Mouse (Mus musculus) hindbrain, embryonic 13.5 days (tissue): ENCODE results near the gene Reg3g. TPM values are rescaled to one million over a fixed set of nuclear protein-coding genes. Genes with fewer than 3 reads are reported as not detected.

ENCODE experiments used
- ATAC-seq: fragments of 200-750 bp; cut with Nextera tagmentation; 2 replicates; pipeline ENCODE4 v1.8.0; 2017; ENCODE audit warnings: moderate TSS enrichment; ENCODE audit not compliant: low FRiP score
- H3K27ac ChIP-seq: fragments of 300-500 bp; sonication (generic); 2 replicates; pipeline ENCODE4 v1.5.1; 2015; ENCODE audit warnings: inconsistent platforms, mild to moderate bottlenecking, moderate library complexity
- H3K27me3 ChIP-seq: fragments of 300-500 bp; sonication (generic); 2 replicates; pipeline ENCODE4 v1.6.1; 2015; ENCODE audit warnings: mild to moderate bottlenecking, inconsistent platforms
- H3K36me3 ChIP-seq: fragments of 300-500 bp; sonication (generic); 2 replicates; pipeline ENCODE4 v1.6.1; 2015; ENCODE audit warnings: mild to moderate bottlenecking, inconsistent platforms
- H3K4me1 ChIP-seq: fragments of 300-500 bp; sonication (generic); replicated peaks from 2 replicates; pipeline ENCODE4 v1.6.1; 2015; ENCODE audit warnings: inconsistent platforms
- H3K4me2 ChIP-seq: fragments of 300-500 bp; sonication (generic); 2 replicates; pipeline ENCODE4 v1.6.1; 2015; ENCODE audit warnings: inconsistent platforms, mild to moderate bottlenecking, moderate library complexity
- H3K4me3 ChIP-seq: fragments of 300-500 bp; sonication (generic); 2 replicates; pipeline ENCODE4 v1.5.1; 2015; ENCODE audit warnings: mild to moderate bottlenecking, inconsistent platforms
- H3K9ac ChIP-seq: fragments of 300-500 bp; sonication (generic); 2 replicates; pipeline ENCODE4 v1.6.1; 2015; ENCODE audit warnings: mild to moderate bottlenecking, inconsistent platforms
- H3K9me3 ChIP-seq: fragments of 300-500 bp; sonication (generic); 2 replicates; pipeline ENCODE4 v1.6.1; 2016; ENCODE audit warnings: inconsistent platforms
- WGBS: fragments of 180-500 bp; shearing (Covaris S2); methylation state at CpG from one replicate; pipeline ENCODE4 v1.1.7; 2015; 5-methylcytosine and 5-hydroxymethylcytosine counted together
- polyA plus RNA-seq: library from polyadenylated mRNA; unstranded; fragments of >200 nt; fragmentation: Nextera tagmentation; extraction: Ambion mirVana; gene quantifications from 2 replicates; pipeline ENCODE4 v1.2.1, GENCODE M21; 2015

Reg3g gene
- polyA plus RNA-seq, result not detected in 2 replicates

GRCm38 (mm10) chr6:78468772-78469171, at the start of gene Reg3g:
Gene Reg3g (minus strand): TSS chr6:78468872.
- no peaks in the 10 kb centered on the region for H3K27me3 ChIP-seq
- ATAC-seq, result no peak

GRCm38 (mm10) chr6:78515777-78516446, 47.2 kb upstream of the Reg3g start:
- no peak overlapping the region for H3K4me2 ChIP-seq
- no peaks in the 10 kb centered on the region for H3K9me3 ChIP-seq
- H3K27ac ChIP-seq, result no peak overlapping the region
- H3K4me3 ChIP-seq, result no peak overlapping the region
- no peaks in the 10 kb centered on the region for H3K36me3 ChIP-seq
- H3K9ac ChIP-seq, result no peak overlapping the region
- no peaks in the 10 kb centered on the region for H3K4me1 ChIP-seq
- ATAC-seq, result no peak
- no peaks in the 10 kb centered on the region for H3K27me3 ChIP-seq
- 75% methylated on average over 3 of the region's 3 CpGs for WGBS

More at GRCm38 (mm10) chr6:78468772-78469171, at the start of gene Reg3g:
- WGBS, result 93% methylated on average over 2 of the region's 2 CpGs
- Histone ChIP-seq H3K4me2 (no peak within 1 kb of the TSS), H3K4me1 (no peaks in the 10 kb centered on the region), H3K9me3 (no peaks in the 10 kb centered on the region), H3K27ac (no peak within 1 kb of the TSS), H3K9ac (no peak within 1 kb of the TSS), H3K36me3 (no peaks in the 10 kb centered on the region), H3K4me3 (no peak within 1 kb of the TSS)

GRCm38 (mm10) chr6:78512833-78513232, 44.2 kb upstream of the Reg3g start:
- Histone ChIP-seq H3K27ac (no peak overlapping the region), H3K4me1 (no peaks in the 10 kb centered on the region), H3K9me3 (no peaks in the 10 kb centered on the region), H3K4me3 (no peak overlapping the region), H3K27me3 (no peaks in the 10 kb centered on the region), H3K9ac (no peak overlapping the region), H3K4me2 (no peak overlapping the region), H3K36me3 (no peaks in the 10 kb centered on the region)
- peak; percentile 82 for ATAC-seq
- 6% methylated on average over 3 of the region's 3 CpGs for WGBS

GRCm38 (mm10) chr6:78510173-78510900, 41.7 kb upstream of the Reg3g start:
- Histone ChIP-seq H3K4me3 (no peak overlapping the region), H3K27ac (no peak overlapping the region), H3K27me3 (no peaks in the 10 kb centered on the region), H3K9ac (no peak overlapping the region), H3K36me3 (no peaks in the 10 kb centered on the region), H3K4me2 (no peak overlapping the region), H3K9me3 (no peaks in the 10 kb centered on the region), H3K4me1 (no peaks in the 10 kb centered on the region)
- 64% methylated on average over 3 of the region's 3 CpGs for WGBS
- ATAC-seq, result no peak

GRCm38 (mm10) chr6:78505745-78506144, 37.1 kb upstream of the Reg3g start:
- Histone ChIP-seq H3K4me3 (no peak overlapping the region), H3K27me3 (no peaks in the 10 kb centered on the region), H3K4me1 (no peaks in the 10 kb centered on the region), H3K27ac (no peak overlapping the region), H3K36me3 (no peaks in the 10 kb centered on the region), H3K4me2 (no peak overlapping the region), H3K9ac (no peak overlapping the region), H3K9me3 (no peaks in the 10 kb centered on the region)
- 69% methylated on average over 3 of the region's 3 CpGs for WGBS
- ATAC-seq, result no peak

GRCm38 (mm10) chr6:78494633-78495032, 26.0 kb upstream of the Reg3g start:
- Histone ChIP-seq H3K4me2 (no peak overlapping the region), H3K36me3 (no peaks in the 10 kb centered on the region), H3K4me3 (no peak overlapping the region), H3K27me3 (no peaks in the 10 kb centered on the region), H3K27ac (no peak overlapping the region), H3K9ac (no peak overlapping the region), H3K4me1 (no peaks in the 10 kb centered on the region), H3K9me3 (no peaks in the 10 kb centered on the region)
- ATAC-seq, result no peak
- WGBS, result 93% methylated on average over 3 of the region's 3 CpGs

- Histone ChIP-seq H3K4me2 (no peak overlapping the region), H3K9me3 (no peaks in the 10 kb centered on the region), H3K27ac (no peak overlapping the region), H3K4me3 (no peak overlapping the region), H3K36me3 (no peaks in the 10 kb centered on the region), H3K27me3 (no peaks in the 10 kb centered on the region), H3K9ac (no peak overlapping the region), H3K4me1 (no peaks in the 10 kb centered on the region)
- 86% methylated on average over 3 of the region's 3 CpGs for WGBS
- no peak for ATAC-seq
These were observed 615 bp upstream of the Reg3g start for GRCm38 (mm10) chr6:78469287-78469686.

- 88% methylated on average over 2 of the region's 2 CpGs for WGBS
- no peak overlapping the region for H3K4me2 ChIP-seq
- no peak overlapping the region for H3K4me3 ChIP-seq
- H3K4me1 ChIP-seq, result no peaks in the 10 kb centered on the region
- H3K27me3 ChIP-seq, result no peaks in the 10 kb centered on the region
- H3K36me3 ChIP-seq, result no peaks in the 10 kb centered on the region
- H3K9me3 ChIP-seq, result no peaks in the 10 kb centered on the region
- no peak overlapping the region for H3K27ac ChIP-seq
- ATAC-seq, result no peak
- H3K9ac ChIP-seq, result no peak overlapping the region
These were observed 5.4 kb downstream of the Reg3g start for GRCm38 (mm10) chr6:78463266-78463665.

GRCm38 (mm10) chr6:78462360-78462759, 6.3 kb downstream of the Reg3g start:
- WGBS, result 84% methylated on average over 2 of the region's 2 CpGs
- H3K9me3 ChIP-seq, result no peaks in the 10 kb centered on the region
- H3K36me3 ChIP-seq, result no peaks in the 10 kb centered on the region
- no peak overlapping the region for H3K4me2 ChIP-seq
- H3K4me1 ChIP-seq, result no peaks in the 10 kb centered on the region
- H3K27me3 ChIP-seq, result no peaks in the 10 kb centered on the region
- H3K4me3 ChIP-seq, result no peak overlapping the region
- H3K27ac ChIP-seq, result no peak overlapping the region
- no peak for ATAC-seq
- no peak overlapping the region for H3K9ac ChIP-seq

GRCm38 (mm10) chr6:78460191-78460825, 8.4 kb downstream of the Reg3g start:
- no peak for ATAC-seq
- Histone ChIP-seq H3K27me3 (no peaks in the 10 kb centered on the region), H3K9ac (no peak overlapping the region), H3K4me3 (no peak overlapping the region), H3K36me3 (no peaks in the 10 kb centered on the region), H3K4me1 (no peaks in the 10 kb centered on the region), H3K4me2 (no peak overlapping the region), H3K9me3 (no peaks in the 10 kb centered on the region), H3K27ac (no peak overlapping the region)
- 55% methylated on average over 3 of the region's 3 CpGs for WGBS

GRCm38 (mm10) chr6:78452804-78453203, 15.9 kb downstream of the Reg3g start:
- H3K36me3 ChIP-seq, result no peaks in the 10 kb centered on the region
- no peak overlapping the region for H3K4me2 ChIP-seq
- no peak for ATAC-seq
- no peak overlapping the region for H3K4me3 ChIP-seq
- no peak overlapping the region for H3K27ac ChIP-seq
- no peaks in the 10 kb centered on the region for H3K27me3 ChIP-seq
- 94% methylated on average over 2 of the region's 2 CpGs for WGBS
- H3K9ac ChIP-seq, result no peak overlapping the region
- H3K9me3 ChIP-seq, result no peaks in the 10 kb centered on the region
- H3K4me1 ChIP-seq, result no peaks in the 10 kb centered on the region

- no peak overlapping the region for H3K4me2 ChIP-seq
- H3K9ac ChIP-seq, result no peak overlapping the region
These were observed 20.3 kb downstream of the Reg3g start for GRCm38 (mm10) chr6:78448409-78448808.

More at GRCm38 (mm10) chr6:78448409-78448808, 20.3 kb downstream of the Reg3g start:
- Histone ChIP-seq H3K27me3 (no peaks in the 10 kb centered on the region), H3K36me3 (no peaks in the 10 kb centered on the region), H3K9me3 (no peaks in the 10 kb centered on the region), H3K4me1 (no peaks in the 10 kb centered on the region), H3K4me3 (no peak overlapping the region), H3K27ac (no peak overlapping the region)
- no peak for ATAC-seq
